Mouse (Mus musculus): Measurements from ENCODE around the gene Otub1.

GRCm38 (mm10) chr19:7240291-7240690 is 34.2 kb upstream of the Otub1 start:
- TF ChIP-seq CTCF (IDR thresholded peaks at IDR 0.05; ENCODE audit: extremely low read depth, insufficient read depth, low read length) (no peak), POLR2A (IDR thresholded peaks at IDR 0.05; ENCODE audit: extremely low read depth, insufficient read depth, low read length) (no peak)
